Mouse (Mus musculus) MEL (cell line): ENCODE results near the gene Cdkal1.

Experiments
- BHLHE40 ChIP-seq: IDR thresholded peaks from 2 replicates; pipeline ENCODE4 v1.6.1; 2012; ENCODE audit warnings: low read depth, mild to moderate bottlenecking, inconsistent platforms, low read length, improper control_type of control experiment, borderline replicate concordance
- CHD1 ChIP-seq: IDR thresholded peaks from 2 replicates; pipeline ENCODE4 v1.6.1; 2012; ENCODE audit warnings: low read depth, mild to moderate bottlenecking, inconsistent platforms, low read length, improper control_type of control experiment
- CTCF ChIP-seq, 3 experiments: IDR thresholded peaks in 2 of 3; conservative IDR thresholded peaks in 1 of 3; 2 replicates each; pipeline ENCODE4 v1.5.1; 2011 to 2012; ENCODE audit warnings: low read length in 3 of 3, low read depth in 2 of 3, mild to moderate bottlenecking in 2 of 3, improper control_type of control experiment in 1 of 3, inconsistent platforms in 1 of 3, mixed read lengths in 1 of 3, moderate library complexity in 1 of 3; ENCODE audit not compliant: control insufficient read depth in 1 of 3, insufficient read depth in 1 of 3, poor library complexity in 1 of 3, severe bottlenecking in 1 of 3
- EP300 ChIP-seq, 2 experiments: IDR thresholded peaks; 2 replicates each; pipeline ENCODE4 v1.6.1; 2011; ENCODE audit warnings: improper control_type of control experiment in 2 of 2, low read length in 2 of 2, low read depth in 1 of 2, mild to moderate bottlenecking in 1 of 2
- ETS1 ChIP-seq: IDR thresholded peaks from 2 replicates; pipeline ENCODE4 v1.6.1; 2012; ENCODE audit warnings: low read depth, mild to moderate bottlenecking, inconsistent platforms, low read length, improper control_type of control experiment, moderate library complexity
- GABPA ChIP-seq: IDR thresholded peaks from 2 replicates; pipeline ENCODE4 v1.6.1; 2012; ENCODE audit warnings: low read depth, mild to moderate bottlenecking, inconsistent platforms, low read length, improper control_type of control experiment, moderate library complexity
- KAT2A ChIP-seq: conservative IDR thresholded peaks from 2 replicates; pipeline ENCODE4 v1.6.1; 2012; ENCODE audit warnings: low read depth, low read length, improper control_type of control experiment, inconsistent platforms
- MAX ChIP-seq: IDR thresholded peaks from 2 replicates; pipeline ENCODE4 v1.6.1; 2011; ENCODE audit warnings: low read length, improper control_type of control experiment
- MYC ChIP-seq: IDR thresholded peaks from 2 replicates; pipeline ENCODE4 v1.6.1; 2011; ENCODE audit warnings: low read depth, mild to moderate bottlenecking, low read length, improper control_type of control experiment, moderate library complexity
- POLR2A ChIP-seq, 2 experiments: IDR thresholded peaks; 2 replicates each; pipeline ENCODE4 v1.6.1; 2011 to 2012; ENCODE audit warnings: low read length in 2 of 2, mild to moderate bottlenecking in 2 of 2, control low read depth in 1 of 2, improper control_type of control experiment in 1 of 2, low read depth in 1 of 2, moderate library complexity in 1 of 2; ENCODE audit not compliant: control insufficient read depth in 1 of 2, insufficient read depth in 1 of 2, poor library complexity in 1 of 2
- TBP ChIP-seq: IDR thresholded peaks from 2 replicates; pipeline ENCODE4 v1.8.0; 2011; ENCODE audit warnings: low read depth, low read length, improper control_type of control experiment
- TCF12 ChIP-seq: IDR thresholded peaks from 2 replicates; pipeline ENCODE4 v1.6.1; 2014; ENCODE audit warnings: low read depth, mild to moderate bottlenecking, inconsistent platforms, low read length, improper control_type of control experiment, moderate library complexity
- UBTF ChIP-seq: IDR thresholded peaks from 2 replicates; pipeline ENCODE4 v1.6.1; 2012; ENCODE audit warnings: low read depth, mild to moderate bottlenecking, inconsistent platforms, low read length, improper control_type of control experiment, moderate library complexity, borderline replicate concordance; ENCODE audit not compliant: insufficient read depth
- ZKSCAN1 ChIP-seq: IDR thresholded peaks from 2 replicates; pipeline ENCODE4 v1.6.1; 2012; ENCODE audit warnings: low read depth, mild to moderate bottlenecking, inconsistent platforms, low read length, improper control_type of control experiment, moderate library complexity

GRCm38 (mm10) chr13:29609441-29609840, 246.0 kb downstream of the Cdkal1 start:
- TF ChIP-seq BHLHE40 (no peak), ZKSCAN1 (no peak), KAT2A (no peak), MYC (no peak), MAX (no peak), UBTF (no peak), POLR2A (IDR thresholded peaks at IDR 0.05; ENCODE audit: control insufficient read depth in 1 of 2, insufficient read depth in 1 of 2, low read depth in 1 of 2, low read length in 2 of 2, poor library complexity in 1 of 2) (no peak), GABPA (no peak), EP300 (IDR thresholded peaks at IDR 0.05; ENCODE audit: low read depth in 1 of 2, low read length in 2 of 2) (no peak), CTCF (IDR thresholded peaks at IDR 0.05 in 2 of 3, conservative IDR thresholded peaks at IDR 0.05 in 1 of 3; ENCODE audit: control insufficient read depth in 1 of 3, insufficient read depth in 1 of 3, low read depth in 2 of 3, low read length in 3 of 3, poor library complexity in 1 of 3, severe bottlenecking in 1 of 3) (no peak), ETS1 (no peak), CHD1 (no peak), TCF12 (no peak), TBP (no peak)
